Mouse (Mus musculus) 3T3-L1 (cell line): ENCODE measurements around the gene Pbrm1.
A peak's percentile ranks its signal among the peaks of the same experiment; 100 is the strongest.

Source experiments
- DNase-seq: peaks from one replicate; pipeline ENCODE4 v3.0.0-alpha.2; 2015; ENCODE audit warnings: low read depth, low spot score

The Pbrm1 gene

GRCm38 (mm10) chr14:31079313-31080028 lies 60.5 kb downstream of the Pbrm1 start:
- DNase-seq = peak; percentile 83

- peak; percentile 15 for DNase-seq
These were observed 62.2 kb downstream of the Pbrm1 start for GRCm38 (mm10) chr14:31081147-31081546.

GRCm38 (mm10) chr14:31087433-31087832 lies 68.5 kb downstream of the Pbrm1 start:
- DNase-seq = no peak

GRCm38 (mm10) chr14:31088515-31088914 lies 69.6 kb downstream of the Pbrm1 start:
- DNase-seq = peak; percentile 58

- peak; percentile 48 for DNase-seq
These were observed 71.0 kb downstream of the Pbrm1 start for GRCm38 (mm10) chr14:31089918-31090317.

GRCm38 (mm10) chr14:31105156-31105555 lies 86.2 kb downstream of the Pbrm1 start:
- no peak for DNase-seq

DNA sequence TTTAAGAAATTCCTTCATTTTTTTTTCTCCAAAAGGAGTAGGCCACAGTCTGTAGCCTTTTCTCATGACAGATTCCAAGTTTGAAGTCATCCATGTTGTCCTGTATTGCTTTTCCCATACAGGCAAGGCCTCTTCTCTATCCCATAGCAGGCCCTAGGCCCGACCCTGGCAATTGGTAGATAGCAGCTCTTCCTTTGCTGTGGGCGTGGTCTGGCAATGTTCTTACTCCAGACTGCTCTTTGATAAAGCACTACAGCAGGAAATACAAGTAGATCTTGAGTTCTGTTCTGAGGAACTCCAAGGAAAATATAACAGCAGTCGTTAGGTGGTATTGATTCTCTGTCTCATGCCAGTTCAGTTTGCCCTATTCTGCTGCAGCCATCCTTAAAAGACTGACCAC lies 91.7 kb downstream of the Pbrm1 start:
- DNase-seq = no peak

- DNase-seq = no peak
These were observed 93.2 kb downstream of the Pbrm1 start for GRCm38 (mm10) chr14:31112187-31112586.

GRCm38 (mm10) chr14:31114011-31114410 lies 95.1 kb downstream of the Pbrm1 start:
- no peak for DNase-seq

GRCm38 (mm10) chr14:31115522-31115921 lies 96.6 kb downstream of the Pbrm1 start:
- no peak for DNase-seq

DNA sequence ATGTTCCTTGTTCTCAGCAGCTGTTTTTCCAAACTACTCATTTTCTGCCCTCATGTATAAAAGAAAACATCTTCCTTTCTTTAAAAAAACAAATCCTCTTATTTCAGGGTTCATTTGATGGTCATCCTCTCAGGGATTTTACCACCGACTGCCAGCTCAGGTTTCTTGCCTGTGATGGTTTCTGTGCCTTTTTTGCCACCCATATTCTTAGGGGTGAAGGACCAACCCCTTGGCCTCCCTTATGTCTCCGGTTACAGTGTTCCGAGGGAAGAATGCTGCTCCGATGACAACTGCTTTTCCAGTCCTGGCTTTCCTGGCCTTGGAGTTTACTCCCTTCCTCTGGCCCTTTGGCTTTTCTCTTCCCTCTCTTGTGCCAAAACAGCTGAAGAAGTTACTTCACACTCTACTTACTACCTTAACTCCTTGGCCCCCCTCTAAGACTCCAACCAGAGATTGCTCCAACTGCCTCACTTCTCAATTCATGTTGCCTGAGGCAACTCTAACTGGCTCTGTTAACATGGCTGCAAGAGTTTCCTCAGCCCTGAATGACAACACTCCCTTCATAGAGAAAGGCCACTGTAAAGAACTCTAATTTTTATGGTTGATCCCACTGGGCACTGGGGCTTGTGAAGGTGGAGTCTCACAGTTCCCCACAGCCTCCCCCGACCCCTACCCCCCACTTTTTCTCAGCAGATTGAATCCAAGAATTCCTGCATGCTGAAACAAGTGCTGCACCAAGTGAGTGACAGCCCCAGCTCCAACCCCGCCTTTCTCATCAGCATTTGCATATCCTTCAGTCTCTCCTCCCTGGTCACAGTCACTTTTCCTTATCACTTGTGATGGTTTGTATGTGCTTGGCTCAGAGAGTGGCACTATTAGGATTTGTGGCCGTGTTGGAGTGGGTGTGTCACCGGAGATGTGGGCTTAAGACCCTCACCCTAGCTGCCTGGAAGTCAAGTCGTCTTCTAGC lies 106.5 kb downstream of the Pbrm1 start:
- DNase-seq = peak; percentile 34

GRCm38 (mm10) chr14:31126826-31127225 lies 107.9 kb downstream of the Pbrm1 start:
- DNase-seq = no peak

DNA sequence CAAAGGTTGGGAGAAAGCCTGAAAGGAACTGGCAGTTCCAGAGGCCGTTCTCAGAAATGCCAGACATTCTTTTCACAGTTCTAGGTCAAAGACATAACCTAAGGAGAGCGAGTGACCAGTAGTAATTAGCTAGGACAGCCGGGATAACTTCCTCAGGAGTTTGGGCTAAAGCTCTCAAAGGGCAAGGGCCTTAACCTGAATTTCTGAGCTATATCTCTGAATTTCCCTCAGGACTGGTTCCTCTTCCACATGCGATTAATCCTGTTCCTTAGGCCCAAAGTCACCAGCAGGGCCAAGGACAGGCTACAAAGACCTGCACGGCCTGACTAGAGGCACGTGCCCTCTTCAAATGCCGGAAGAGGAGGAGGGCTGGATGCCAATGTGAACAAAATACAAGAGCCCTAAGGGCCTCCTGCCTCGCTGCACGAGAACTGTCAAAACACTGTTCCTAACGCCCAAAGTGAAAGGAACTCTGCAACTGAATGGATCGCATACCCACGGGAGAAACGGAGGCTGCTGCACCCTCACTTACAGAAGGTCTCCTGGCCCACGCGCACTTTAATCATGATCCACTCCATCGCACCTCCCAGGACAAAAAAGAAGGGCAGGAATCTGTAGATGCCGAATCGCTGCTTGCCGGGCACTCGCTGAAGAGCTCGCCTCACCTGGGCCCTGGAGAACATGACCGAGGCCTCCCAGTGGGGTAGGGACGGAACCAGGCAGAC lies 109.3 kb downstream of the Pbrm1 start:
- DNase-seq = peak; percentile 70

GRCm38 (mm10) chr14:31128826-31129219 lies 109.9 kb downstream of the Pbrm1 start, which contains the start of gene Smim4:
Gene Smim4, minus strand, starts transcription at chr14:31128956.
- peak; percentile 98 for DNase-seq

DNA sequence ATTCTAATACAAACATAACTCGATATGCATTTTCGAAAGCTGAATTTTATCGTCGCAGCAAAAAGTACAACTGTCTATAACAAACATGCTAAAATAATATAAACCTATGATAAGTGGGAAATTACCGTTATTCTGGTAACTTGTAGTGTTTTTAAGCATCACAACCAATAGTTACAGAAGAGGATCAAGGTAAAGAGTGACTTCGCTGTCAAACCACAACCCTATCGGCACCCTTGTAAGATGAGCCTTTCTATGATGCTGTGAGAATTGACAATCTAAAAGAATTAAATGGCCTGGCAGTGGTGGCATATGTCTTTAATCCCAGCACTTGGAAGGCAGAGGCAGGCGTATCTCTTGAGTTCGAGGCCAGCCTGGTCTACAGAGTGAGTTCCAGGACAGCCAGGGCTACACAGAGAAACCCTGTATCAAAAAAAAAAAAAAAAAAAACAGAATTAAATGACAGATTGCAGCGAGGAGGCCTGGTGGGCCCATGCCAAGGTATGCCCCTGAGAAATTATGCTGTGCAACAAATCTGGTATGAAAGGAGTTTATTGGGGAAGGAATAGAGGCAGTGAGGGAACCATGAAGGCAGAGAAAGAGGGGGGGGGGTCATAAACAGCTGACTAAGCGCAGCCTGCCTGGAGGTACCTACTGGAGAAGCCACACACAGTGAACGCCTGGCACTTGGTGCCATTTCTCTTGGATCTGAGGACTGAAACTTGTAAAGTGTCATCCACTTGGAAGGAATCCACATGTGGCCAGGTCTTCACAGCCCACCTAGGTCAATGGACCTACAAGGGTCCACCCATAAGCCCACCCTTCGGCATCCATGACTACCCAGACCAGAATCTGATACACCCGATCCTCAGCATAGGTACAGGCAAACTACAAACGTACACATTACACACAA lies 110.6 kb downstream of the Pbrm1 start:
- peak; percentile 7 for DNase-seq

DNA sequence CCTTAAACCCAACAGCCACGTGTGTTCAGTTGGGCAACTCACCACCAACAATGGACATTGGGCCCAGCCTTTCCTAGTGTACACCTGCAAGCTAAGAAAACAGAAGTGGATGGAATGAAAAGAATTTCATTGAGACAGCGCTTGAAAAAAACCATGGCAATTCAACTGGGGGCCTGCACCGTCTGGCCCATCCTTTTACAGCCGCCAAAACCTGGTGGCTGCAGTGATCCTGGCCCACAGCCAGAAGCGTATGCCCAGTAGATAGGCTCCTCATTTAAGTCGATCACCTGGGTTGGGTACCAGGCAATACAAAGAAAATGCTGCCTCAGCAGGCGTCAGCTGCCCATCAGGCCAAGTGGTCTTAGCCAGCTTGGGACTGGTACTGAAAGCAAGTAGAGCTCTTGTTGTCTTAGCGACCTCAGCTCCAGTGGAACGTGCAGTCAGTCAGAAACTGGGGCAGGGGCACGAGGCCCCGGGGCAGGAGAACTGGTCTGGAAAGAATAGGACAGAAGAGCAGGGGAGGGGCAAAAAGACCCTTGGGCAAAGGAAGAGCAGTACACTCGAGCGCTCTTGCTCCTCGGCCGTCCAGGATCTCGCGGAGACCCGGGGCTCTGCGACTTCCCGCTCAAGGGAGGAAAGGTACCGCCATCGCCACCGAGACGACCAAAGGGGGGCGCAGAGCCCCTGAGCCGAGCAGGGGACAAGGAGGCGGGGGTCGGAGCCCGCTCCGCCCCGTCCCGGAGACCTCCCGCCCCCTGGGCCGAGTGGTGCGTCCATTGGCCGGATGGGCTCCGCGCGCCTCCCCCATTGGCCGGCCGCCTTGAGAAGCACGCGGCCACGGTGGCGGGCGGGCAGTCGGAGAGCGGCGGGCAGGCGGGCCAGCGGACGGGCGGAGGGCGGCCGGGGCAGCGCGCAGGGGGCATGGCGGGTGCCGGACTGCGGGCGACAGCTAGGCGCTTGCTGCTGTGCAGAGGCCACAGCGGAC lies 111.6 kb downstream of the Pbrm1 start, which contains the start of gene Nt5dc2:
Gene Nt5dc2 (plus strand): TSS at position 818 of the 985 bp plus-strand sequence.
- DNase-seq = peak; percentile 53

DNA sequence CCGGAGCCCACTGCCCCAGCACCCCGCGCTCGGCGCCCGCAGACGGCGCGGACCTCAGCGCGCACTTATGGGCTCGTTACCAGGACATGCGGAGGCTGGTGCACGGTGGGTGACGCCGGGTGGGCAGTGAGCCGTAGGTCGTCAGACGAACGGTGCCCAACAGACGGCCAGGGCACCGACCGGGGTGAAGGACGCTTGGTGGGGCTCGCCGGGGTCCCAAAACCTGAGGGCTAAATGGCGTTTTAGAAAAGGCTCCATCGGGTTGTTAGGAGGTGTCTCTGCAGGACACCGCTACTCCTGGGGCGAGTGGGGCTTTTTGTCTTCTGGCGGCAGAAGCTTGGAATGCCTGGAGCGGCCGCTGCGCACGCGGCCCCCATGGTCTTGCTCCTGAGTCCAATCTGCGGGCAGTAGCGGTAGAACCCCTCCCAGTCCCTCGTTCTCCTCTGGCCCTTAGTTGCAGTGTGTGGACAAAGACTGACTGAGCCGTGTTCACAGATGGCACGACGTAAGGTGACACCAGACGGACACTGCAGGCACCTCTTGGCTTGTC lies 112.4 kb downstream of the Pbrm1 start:
- DNase-seq = peak; percentile 9

GRCm38 (mm10) chr14:31132031-31132430 lies 113.1 kb downstream of the Pbrm1 start:
- peak; percentile 20 for DNase-seq

DNA sequence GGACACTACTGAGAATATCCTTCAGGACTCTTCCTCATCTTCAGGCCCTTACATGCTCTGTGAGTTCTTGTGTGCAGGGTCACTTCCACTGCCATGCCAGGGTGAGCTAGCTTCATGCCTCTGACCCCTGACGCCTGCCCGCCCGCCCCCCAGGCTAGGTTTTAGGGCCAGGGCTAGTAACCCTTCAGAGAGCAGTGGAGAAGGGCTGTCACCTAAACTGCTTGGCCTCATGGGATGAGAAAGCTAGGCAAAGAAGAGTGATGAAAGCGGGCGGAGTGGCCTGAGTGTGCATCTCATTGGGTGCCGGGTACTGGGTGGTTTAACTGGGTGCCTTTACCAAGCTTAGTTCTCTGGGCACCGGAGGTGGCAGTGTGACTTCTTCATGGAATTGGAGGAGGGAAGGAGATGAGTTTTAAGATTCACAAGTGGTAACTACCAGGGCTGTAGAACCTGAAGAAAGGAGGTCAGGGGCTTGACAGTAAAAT lies 113.6 kb downstream of the Pbrm1 start:
- DNase-seq = no peak
